Mouse (Mus musculus) ES-CJ7 (cell line): Measurements from ENCODE around the gene Trim56.
A peak's percentile ranks its signal among the peaks of the same experiment; 100 is the strongest.

ENCODE experiments used
- DNase-seq: peaks from one replicate; pipeline ENCODE4 v3.0.0; 2011; ENCODE audit warnings: low read depth, low spot score

Gene Trim56

DNA sequence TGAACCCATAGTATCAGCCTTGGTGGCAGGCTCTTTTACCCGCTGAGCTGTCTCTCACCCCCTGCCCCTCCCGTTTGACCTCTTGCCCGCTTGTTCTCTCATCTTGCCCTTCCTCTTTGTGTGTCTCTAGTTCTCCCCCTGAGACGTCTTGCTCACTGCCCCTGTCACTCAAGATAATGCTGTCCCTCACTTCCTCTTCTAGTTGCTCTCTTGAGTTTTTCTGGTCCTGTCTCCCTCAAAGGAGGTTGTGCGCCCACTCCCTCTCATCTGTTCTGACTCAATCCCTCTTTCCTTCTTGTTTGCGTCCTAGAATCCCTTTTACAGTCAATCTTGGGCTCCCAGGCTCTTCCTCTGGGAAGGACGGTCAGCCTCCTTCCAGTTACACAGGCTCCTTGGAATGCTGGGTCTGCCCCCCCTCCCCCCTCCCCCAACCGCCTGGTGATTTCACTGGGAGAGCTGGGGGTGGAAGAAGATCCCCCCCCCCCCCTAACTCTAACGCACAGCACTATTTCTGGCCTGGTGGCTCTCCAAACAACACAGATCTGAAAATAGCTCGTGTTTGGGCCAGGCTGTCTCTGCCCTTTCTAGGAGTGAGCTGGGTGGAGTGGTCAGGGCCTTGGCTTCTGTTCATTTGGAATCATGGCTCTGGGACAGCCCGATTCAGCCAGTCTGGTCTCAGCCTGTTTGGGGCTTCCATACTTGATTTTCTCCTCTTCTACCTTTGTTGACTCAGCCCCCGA is 39.6 kb downstream of the Trim56 start:
- DNase-seq, result no peak

DNA sequence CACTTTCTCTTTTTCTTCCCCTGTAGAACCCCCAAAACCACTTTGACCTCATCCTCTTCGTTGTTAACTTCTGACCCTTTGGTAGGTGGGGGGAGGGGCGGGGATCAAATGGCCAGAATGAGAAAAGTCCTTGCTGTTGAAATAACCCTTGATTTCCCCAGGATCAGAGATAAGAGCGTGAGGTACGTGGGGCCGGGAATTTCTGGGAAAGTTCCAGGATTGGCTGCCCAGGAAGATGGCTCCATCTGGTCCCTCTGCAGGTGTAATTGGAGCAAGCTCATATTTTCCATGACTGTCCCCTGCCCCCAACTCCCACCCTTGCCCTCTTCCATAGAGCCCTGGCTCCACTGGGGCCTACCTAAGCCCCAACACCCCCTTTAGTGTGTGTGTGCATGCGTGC is 40.3 kb downstream of the Trim56 start:
- DNase-seq, result no peak

DNA sequence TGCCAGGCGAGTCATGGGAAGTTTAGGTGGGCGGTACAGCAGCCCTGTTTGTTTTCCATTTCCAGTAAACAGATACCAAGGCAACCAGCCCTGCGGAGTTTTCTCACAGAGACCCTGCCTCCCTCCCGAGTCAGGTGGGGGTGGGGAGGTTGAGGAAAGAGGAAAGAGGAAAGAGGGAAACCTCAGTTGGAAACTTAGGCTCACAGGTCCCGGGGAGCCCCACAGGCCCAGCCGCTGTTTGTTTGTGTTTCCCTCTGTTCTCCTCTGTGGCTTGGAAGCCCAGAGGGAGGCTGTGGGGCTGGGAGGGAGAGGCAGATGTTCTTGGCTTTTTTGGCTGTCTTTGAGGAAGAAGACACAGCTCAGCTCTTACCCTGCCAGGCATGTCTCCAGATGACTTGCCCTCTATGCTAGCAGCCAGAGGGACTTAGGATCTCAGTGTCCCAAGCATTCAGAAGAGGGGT is 41.8 kb downstream of the Trim56 start:
- DNase-seq, result peak; percentile 46

DNA sequence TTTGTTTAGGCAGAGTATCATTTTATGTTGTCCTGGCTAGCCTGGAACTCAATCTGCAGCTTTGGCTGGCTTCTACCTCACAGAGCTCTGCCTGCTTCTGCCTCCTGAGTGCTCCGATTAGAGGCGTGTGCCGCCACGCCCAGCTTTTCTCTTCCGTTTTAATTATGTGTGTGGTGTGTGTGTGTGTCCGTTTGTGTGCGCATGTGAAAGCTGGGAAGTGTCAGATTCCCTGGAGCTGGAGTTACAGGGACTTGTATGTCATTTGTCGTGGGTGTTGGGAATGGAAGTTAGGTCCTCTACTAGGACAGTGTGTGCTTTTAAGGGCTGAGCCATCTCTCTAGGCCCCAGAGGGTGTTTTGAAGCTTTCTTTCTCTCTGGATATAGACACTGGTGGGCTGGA is 42.9 kb downstream of the Trim56 start:
- peak; percentile 29 for DNase-seq

DNA sequence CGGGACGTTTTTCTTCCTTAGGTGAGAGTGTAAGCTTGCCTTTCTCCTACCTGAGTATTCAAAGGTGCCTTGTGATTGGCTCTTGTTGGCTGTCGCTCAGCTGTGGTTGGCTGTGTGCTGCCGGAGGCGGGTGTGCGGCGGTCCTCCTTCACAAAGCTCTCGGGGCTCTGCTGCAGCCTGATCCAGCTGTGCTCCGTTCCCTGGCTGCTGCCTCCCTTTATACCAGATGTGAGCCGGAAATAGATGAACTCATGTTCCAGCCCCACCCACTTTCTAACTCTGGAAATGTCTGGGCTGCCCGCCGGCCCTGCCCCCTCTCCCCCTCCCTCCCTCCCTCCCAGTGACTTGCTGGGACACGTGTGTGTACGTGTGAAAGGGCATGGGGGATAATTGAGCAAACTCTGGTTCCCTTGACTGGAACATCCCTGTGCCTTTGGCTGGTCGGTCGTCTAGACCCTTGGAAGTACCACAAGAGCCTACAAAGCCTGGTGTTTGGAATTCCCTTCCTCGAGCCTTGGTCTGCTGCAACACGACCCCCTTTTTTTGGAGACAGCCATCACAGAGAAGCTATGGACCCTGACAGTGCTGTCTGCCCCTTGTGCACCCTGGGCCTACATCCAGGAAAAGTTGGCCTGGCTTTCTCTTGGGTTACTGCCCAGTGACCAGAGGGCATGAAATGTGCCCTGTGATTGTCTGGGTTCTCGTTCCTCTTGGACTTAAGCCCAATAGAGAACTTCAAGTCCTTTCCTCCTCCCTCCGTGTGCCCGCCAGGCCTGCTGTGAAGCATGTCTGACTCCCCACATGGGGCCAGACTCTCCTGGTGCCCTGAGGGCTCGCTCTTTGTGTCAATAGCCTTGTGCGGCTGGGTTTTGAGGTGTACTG is 43.7 kb downstream of the Trim56 start, which contains the start of gene Serpine1:
Gene Serpine1 (minus strand): TSS at position 190 of the 882 bp plus-strand sequence.
- peak; percentile 92 for DNase-seq

DNA sequence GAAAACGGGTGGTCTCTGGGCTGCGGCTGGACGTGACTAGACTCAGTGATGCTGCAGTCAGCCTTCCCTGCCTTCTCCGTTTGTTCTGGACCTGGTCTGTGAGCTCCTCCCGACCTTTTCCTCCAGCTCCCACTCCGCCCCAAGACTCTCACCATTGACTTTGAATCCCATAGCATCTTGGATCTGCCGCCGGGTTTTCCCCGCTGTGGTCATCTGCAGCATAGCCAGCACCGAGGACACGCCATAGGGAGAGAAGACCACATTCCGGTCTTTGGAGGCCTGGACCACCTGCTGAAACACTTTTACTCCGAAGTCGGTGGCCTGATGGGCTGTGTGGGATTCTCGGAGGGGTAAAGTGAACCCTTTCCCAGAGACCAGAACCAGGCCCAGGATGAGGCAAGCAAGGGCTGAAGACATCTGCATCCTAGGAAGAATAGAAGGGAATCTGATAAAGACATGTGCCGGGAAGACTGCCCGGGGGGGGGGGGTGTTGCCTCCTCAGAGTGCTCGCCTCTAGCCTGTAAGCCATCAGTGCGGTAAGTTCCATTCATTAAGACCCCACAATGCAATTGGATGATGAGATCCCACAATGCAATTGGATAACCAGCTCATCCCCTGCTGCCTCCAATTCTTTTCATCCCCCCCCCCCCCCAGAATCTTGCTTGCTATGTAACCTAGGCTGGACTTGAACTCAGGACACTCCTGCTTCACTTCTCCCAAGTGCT is 45.0 kb downstream of the Trim56 start:
- DNase-seq, result no peak

DNA sequence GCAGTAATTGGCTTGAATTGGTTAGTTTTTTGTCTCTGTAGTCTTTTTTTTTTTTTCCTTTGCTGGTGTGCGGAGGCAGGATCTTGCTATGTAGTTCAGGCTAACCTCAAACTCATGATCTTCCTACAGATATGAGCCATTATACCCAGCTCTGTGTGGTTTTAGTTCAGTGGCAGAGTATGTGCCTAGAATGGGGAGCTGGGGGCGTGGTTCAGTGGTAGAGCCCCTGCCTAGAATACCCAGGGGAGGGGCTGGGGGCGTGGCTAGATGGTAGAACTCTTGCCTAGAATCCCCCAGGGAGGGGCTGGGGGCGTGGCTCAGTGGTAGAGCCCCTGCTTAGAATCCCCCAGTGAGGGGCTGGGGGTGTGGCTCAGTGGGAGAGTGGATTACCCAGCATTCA is 47.3 kb downstream of the Trim56 start:
- peak; percentile 32 for DNase-seq

DNA sequence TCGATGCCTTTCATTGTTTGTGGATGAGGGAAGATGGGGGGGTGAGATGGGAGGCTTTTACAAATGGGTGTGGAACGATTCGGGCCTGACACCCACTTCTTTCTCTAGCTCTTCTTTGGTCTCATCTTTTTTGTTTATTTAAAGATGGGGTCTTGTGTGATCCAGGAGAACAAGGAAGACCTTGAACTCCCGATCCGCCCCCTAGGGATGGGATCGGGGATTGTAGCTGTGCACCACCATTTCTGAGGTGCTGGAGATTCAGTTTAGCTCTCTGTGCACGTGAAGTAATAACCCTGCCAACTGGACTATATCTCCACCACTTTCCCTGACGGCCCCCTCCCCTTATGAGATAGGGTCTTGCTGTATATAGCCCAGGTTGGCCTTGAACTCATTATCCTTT is 50.1 kb downstream of the Trim56 start:
- DNase-seq, result peak; percentile 48

DNA sequence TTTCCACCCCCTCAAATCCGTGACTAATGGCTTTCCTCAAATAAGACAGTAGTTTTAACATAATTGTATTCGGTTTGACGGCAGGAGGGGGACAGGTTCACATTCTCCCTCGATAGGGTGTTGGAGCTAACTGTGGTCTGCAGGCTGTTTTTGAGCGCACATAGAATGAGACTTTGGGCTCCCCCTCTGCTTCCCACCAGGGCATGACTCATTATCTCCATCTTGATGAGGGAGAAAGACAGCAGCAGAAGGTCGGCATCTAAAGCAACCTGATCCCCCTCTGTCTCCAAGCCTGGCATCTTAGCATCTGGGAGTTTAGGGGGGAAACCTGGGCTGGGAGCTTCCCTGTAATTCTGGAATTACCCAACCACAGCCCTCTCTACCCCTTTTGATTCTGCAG is 50.6 kb downstream of the Trim56 start:
- no peak for DNase-seq

DNA sequence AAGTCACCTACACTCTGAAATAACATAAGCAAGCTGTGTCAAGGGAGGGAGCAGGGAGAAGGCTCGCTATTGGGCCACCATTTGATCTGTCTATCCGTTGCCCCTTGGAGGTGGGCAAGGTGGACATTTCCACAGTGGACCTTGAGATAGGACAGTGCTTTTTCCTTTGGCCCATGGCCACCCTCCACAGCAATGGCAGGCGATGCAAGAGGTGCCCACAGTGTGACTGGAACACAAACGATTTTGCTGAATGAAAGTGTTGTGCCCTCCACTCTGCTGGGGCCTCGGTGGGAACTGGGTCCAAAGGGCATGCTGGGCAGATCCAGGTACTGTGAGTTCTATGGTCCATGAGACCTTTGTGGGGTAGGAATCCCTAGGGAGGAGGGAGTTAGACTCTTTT is 53.4 kb downstream of the Trim56 start:
- no peak for DNase-seq

DNA sequence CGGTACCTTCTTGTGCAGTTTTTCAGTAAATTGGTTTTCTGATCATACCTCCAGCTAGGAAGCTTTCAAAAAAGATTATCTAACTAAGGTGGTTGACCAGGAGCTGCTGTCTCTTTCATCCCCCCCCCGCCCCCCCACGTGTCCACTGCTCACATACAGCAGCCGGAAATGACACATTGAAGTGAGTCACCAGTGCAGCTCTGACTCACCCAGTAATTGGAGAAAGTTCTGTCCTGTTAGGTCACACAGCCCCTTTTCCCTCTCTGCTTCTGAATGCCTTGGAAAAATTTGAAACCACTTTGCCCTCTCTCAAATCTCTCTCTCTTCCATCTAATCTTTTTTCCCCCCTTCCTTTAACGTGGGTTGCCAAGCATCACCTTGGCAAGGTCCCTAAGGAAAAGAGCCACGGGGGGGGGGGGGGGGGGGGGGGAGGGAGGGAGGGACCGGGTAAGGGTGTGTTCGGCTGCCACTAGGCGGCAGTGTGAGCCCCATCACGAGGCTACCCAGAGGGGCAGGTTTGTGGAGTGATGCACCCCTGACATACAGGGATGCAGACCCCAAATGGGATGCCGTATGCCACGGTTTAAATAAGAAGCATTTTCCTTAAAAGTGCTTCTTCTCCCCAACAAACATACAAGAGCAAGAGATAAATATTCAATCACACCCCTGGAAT is 54.1 kb downstream of the Trim56 start:
- peak; percentile 40 for DNase-seq
